In genomic region chr11:98448191-98448790, GRCm38 (mm10) we compare ENCODE assay signal across 10 mouse cellular contexts. TPM values are rescaled to one million over a fixed set of nuclear protein-coding genes. Genes with fewer than 3 reads are reported as not detected.
DNase-seq lines count a peak whose midpoint lies in the region; ATAC-seq and TF ChIP-seq lines count a peak whose summit lies in the region.
"Had no signal": no experiment of that assay in that cellular context is flagged by ENCODE, and none has a peak within 500 bp of the region (broad histone marks: within the 10 kb centered on the region; RNA-seq: fewer than 3 reads in every experiment).

No protein-coding gene starts in this region.

- H3K4me3 ChIP-seq in forebrain, embryonic 10.5 days, result peak overlapping the region; percentile 38; the same call in 1 of the 2 replicates
- H3K4me3 ChIP-seq in forebrain, embryonic 15.5 days, result no peak overlapping the region
- peak overlapping the region; percentile 61 to 78 for H3K4me3 ChIP-seq in ES-E14 (ENCODE audit: insufficient read depth in 1 of 2, low read depth in 1 of 2, low read length in 2 of 2, poor library complexity in 1 of 2, severe bottlenecking in 1 of 2)
- H3K4me3 ChIP-seq in kidney, embryonic 14.5 days (ENCODE audit: low read length), result peak overlapping the region; percentile 41
- peak overlapping the region; percentile 55 for H3K4me3 ChIP-seq in liver, postnatal 0 days (ENCODE audit: low read depth, low read length)
- H3K4me3 ChIP-seq: megakaryocyte, embryonic 14.5 days had no signal

- no peak overlapping the region for H3K27ac ChIP-seq in forebrain, embryonic 10.5 days
- no peak overlapping the region for H3K27ac ChIP-seq in forebrain, embryonic 15.5 days (replicated peaks)
- peak overlapping the region; percentile 68; the same call in 1 of the 2 replicates for H3K27ac ChIP-seq in ES-E14 (ENCODE audit: insufficient read depth, low read depth, low read length, poor library complexity, severe bottlenecking)
- H3K27ac ChIP-seq in kidney, embryonic 14.5 days (ENCODE audit: low read depth, low read length), result peak overlapping the region; percentile 93
- H3K27ac ChIP-seq in liver, postnatal 0 days (ENCODE audit: low read depth), result peak overlapping the region; percentile 89

- DNase-seq in forebrain, embryonic 10.5 days (ENCODE audit: extremely low spot score, low spot score), result no peak
- DNase-seq in ES-E14 (ENCODE audit: low read depth, low spot score), result no peak
- peak; percentile 76 for DNase-seq in liver, postnatal 0 days
- no peak for DNase-seq in T-cell, adult 2 months (ENCODE audit: low spot score)
- DNase-seq in cerebellum, adult 11-12 months, result no peak
- no peak for DNase-seq in layer of hippocampus, postnatal 14 days (ENCODE audit: low spot score in 2 of 2)
- DNase-seq: adrenal gland, postnatal 36 days had no signal

- no peak overlapping the region for H3K4me2 ChIP-seq in forebrain, embryonic 15.5 days (replicated peaks)
- peak overlapping the region; percentile 46 for H3K4me2 ChIP-seq in kidney, embryonic 14.5 days (replicated peaks; ENCODE audit: low read depth, low read length)
- peak overlapping the region; percentile 69 for H3K4me2 ChIP-seq in liver, postnatal 0 days (ENCODE audit: low read depth, low read length)

- no peak for ATAC-seq in forebrain, embryonic 15.5 days (replicated peaks)
- peak; percentile 24; the same call in 1 of the 2 replicates for ATAC-seq in kidney, embryonic 14.5 days (ENCODE audit: low FRiP score, low TSS enrichment)
- ATAC-seq in liver, postnatal 0 days, result peak; percentile 67

- TF ChIP-seq CTCF in liver, postnatal 0 days (IDR thresholded peaks at IDR 0.05; ENCODE audit: low read depth), result no peak

- no peaks in the 10 kb centered on the region for H3K36me3 ChIP-seq in forebrain, embryonic 10.5 days (replicated peaks)
- no peaks in the 10 kb centered on the region for H3K36me3 ChIP-seq in forebrain, embryonic 15.5 days
- H3K36me3 ChIP-seq in ES-E14 (ENCODE audit: control insufficient read depth, insufficient read depth, low read length, poor library complexity, severe bottlenecking), result peaks cover 32% of the 10 kb centered on the region
- H3K36me3 ChIP-seq in kidney, embryonic 14.5 days (ENCODE audit: control insufficient read depth, insufficient read depth, low read length), result peaks cover 17% of the 10 kb centered on the region; the same call in 1 of the 2 replicates
- 0 out of 2 replicates have a peak, but pooled peaks cover 6% of the 10 kb centered on the region for H3K36me3 ChIP-seq in liver, postnatal 0 days (replicated peaks; ENCODE audit: insufficient read depth, low read length)

- peaks cover 34% of the 10 kb centered on the region for H3K4me1 ChIP-seq in forebrain, embryonic 10.5 days
- H3K4me1 ChIP-seq in forebrain, embryonic 15.5 days, result 0 out of 2 replicates have a peak, but pooled peaks cover 6% of the 10 kb centered on the region
- H3K4me1 ChIP-seq in ES-E14 (ENCODE audit: control insufficient read depth in 2 of 2, insufficient read depth in 2 of 2, low read length in 2 of 2, poor library complexity in 1 of 2), result peaks cover 9 to 31% of the 10 kb centered on the region in 2 experiments
- peaks cover 12% of the 10 kb centered on the region for H3K4me1 ChIP-seq in kidney, embryonic 14.5 days (ENCODE audit: control insufficient read depth, insufficient read depth, low read length)
- peaks cover 3% of the 10 kb centered on the region; the same call in 1 of the 2 replicates for H3K4me1 ChIP-seq in liver, postnatal 0 days (ENCODE audit: insufficient read depth)

- peak; percentile 56; the same call in 1 of the 2 replicates for TF ChIP-seq EP300 in liver, postnatal 0 days (IDR thresholded peaks at IDR 0.05; ENCODE audit: low read depth)

- H3K27me3 ChIP-seq in forebrain, embryonic 10.5 days (ENCODE audit: poor library complexity, severe bottlenecking), result peaks cover 79% of the 10 kb centered on the region
- peaks cover 25% of the 10 kb centered on the region; the same call in 1 of the 2 replicates for H3K27me3 ChIP-seq in forebrain, embryonic 15.5 days
- peaks cover 14% of the 10 kb centered on the region; the same call in 1 of the 2 replicates for H3K27me3 ChIP-seq in kidney, embryonic 14.5 days (ENCODE audit: control insufficient read depth, insufficient read depth, low read length)
- peaks cover 16% of the 10 kb centered on the region; the same call in 1 of the 2 replicates for H3K27me3 ChIP-seq in liver, postnatal 0 days (ENCODE audit: insufficient read depth, low read length)

- H3K9ac ChIP-seq in forebrain, embryonic 15.5 days (replicated peaks), result no peak overlapping the region
- peak overlapping the region; percentile 71 for H3K9ac ChIP-seq in ES-E14 (ENCODE audit: insufficient read depth, low read depth, low read length, poor library complexity, severe bottlenecking)
- H3K9ac ChIP-seq in kidney, embryonic 14.5 days (ENCODE audit: low read depth, low read length), result peak overlapping the region; percentile 53; the same call in 1 of the 2 replicates
- peak overlapping the region; percentile 80 for H3K9ac ChIP-seq in liver, postnatal 0 days (replicated peaks)

- H3K9me3 ChIP-seq in forebrain, embryonic 10.5 days, result no peaks in the 10 kb centered on the region
- H3K9me3 ChIP-seq in forebrain, embryonic 15.5 days, result no peaks in the 10 kb centered on the region
- no peaks in the 10 kb centered on the region for H3K9me3 ChIP-seq in ES-E14 (ENCODE audit: control insufficient read depth, insufficient read depth, low read depth, low read length)
- H3K9me3 ChIP-seq in kidney, embryonic 14.5 days (ENCODE audit: control insufficient read depth, low read length), result no peaks in the 10 kb centered on the region
- no peaks in the 10 kb centered on the region for H3K9me3 ChIP-seq in liver, postnatal 0 days (ENCODE audit: low read length)

- in situ Hi-C loops in ES-E14 (cut with MboI; ENCODE audit: low sequenced_read_pairs in 2 of 2, unreplicated experiment in 2 of 2), result no loop called here

- WGBS in forebrain, embryonic 10.5 days, result 36% methylated on average over 13 of the region's 13 CpGs
- WGBS in forebrain, embryonic 15.5 days, result 53% methylated on average over 13 of the region's 13 CpGs
- 28% methylated on average over 13 of the region's 13 CpGs for WGBS in kidney, embryonic 14.5 days
- WGBS in liver, postnatal 0 days (ENCODE audit: insufficient replicate concordance), result 35% methylated on average over 13 of the region's 13 CpGs

TF ChIP-seq in ES-E14, 5 proteins besides CTCF, POLR2A, EP300 and RAD21:
- no peak for TF ChIP-seq CHD2 (IDR thresholded peaks at IDR 0.05; ENCODE audit: low read depth, low read length)
- TF ChIP-seq HCFC1 (IDR thresholded peaks at IDR 0.05; ENCODE audit: borderline replicate concordance, insufficient read depth, low read length), result no peak
- no peak for TF ChIP-seq ZNF384 (IDR thresholded peaks at IDR 0.05; ENCODE audit: low read depth, low read length)
- no peak for TF ChIP-seq ZC3H11A (IDR thresholded peaks at IDR 0.05; ENCODE audit: borderline replicate concordance, low read depth, low read length)
- TF ChIP-seq MAFK (IDR thresholded peaks at IDR 0.05; ENCODE audit: insufficient read depth, low read depth, low read length), result no peak

RNA-seq across cellular contexts. Expression of gene Grb7, which starts 2.1 kb away (rescaled TPM):
- polyA plus RNA-seq in forebrain, embryonic 10.5 days (2016; fragmentation: Nextera tagmentation; extraction: Ambion mirVana), result 4.1 and 5.6 TPM in 2 replicates
- polyA plus RNA-seq in forebrain, embryonic 15.5 days (2015; fragmentation: Nextera tagmentation; extraction: Ambion mirVana), result 0.42 and 0.61 TPM in 2 replicates
- total RNA-seq in ES-E14 (2012; rRNA removed), result 12.1 and 18.9 TPM in 2 replicates
- polyA plus RNA-seq in kidney, embryonic 14.5 days (2014; fragmentation: Nextera tagmentation; extraction: Ambion mirVana), result 52.3 and 66.8 TPM in 2 replicates
- 31.4 and 37.2 TPM in 2 replicates for polyA plus RNA-seq in liver, postnatal 0 days (2015; fragmentation: Nextera tagmentation; extraction: Ambion mirVana)
- 1 to 10 TPM; 1.1 to 1.6 TPM for total RNA-seq in layer of hippocampus, postnatal 14 days (2021)
- total RNA-seq: adrenal gland, postnatal 36 days had no signal

RNA-seq across cellular contexts. Expression of gene Mien1, which starts 9.5 kb away (rescaled TPM):
- 91.2 and 94.3 TPM in 2 replicates for polyA plus RNA-seq in forebrain, embryonic 10.5 days (2016; fragmentation: Nextera tagmentation; extraction: Ambion mirVana)
- 259 and 263 TPM in 2 replicates for polyA plus RNA-seq in forebrain, embryonic 15.5 days (2015; fragmentation: Nextera tagmentation; extraction: Ambion mirVana)
- 34.6 and 52.5 TPM in 2 replicates for total RNA-seq in ES-E14 (2012; rRNA removed)
- 83.8 and 101 TPM in 2 replicates for polyA plus RNA-seq in kidney, embryonic 14.5 days (2014; fragmentation: Nextera tagmentation; extraction: Ambion mirVana)
- 83.8 and 89.4 TPM in 2 replicates for polyA plus RNA-seq in liver, postnatal 0 days (2015; fragmentation: Nextera tagmentation; extraction: Ambion mirVana)
- total RNA-seq in layer of hippocampus, postnatal 14 days (2021), result 100 to 1,000 TPM in 1 of 2 experiments, 10 to 100 TPM in 1; 87.7 to 102 TPM

RNA-seq across cellular contexts. Expression of gene Erbb2, which starts 36.0 kb away (rescaled TPM):
- 18.9 and 21.9 TPM in 2 replicates for polyA plus RNA-seq in forebrain, embryonic 10.5 days (2016; fragmentation: Nextera tagmentation; extraction: Ambion mirVana)
- polyA plus RNA-seq in forebrain, embryonic 15.5 days (2015; fragmentation: Nextera tagmentation; extraction: Ambion mirVana), result 6.1 and 6.2 TPM in 2 replicates
- 13.2 and 24.4 TPM in 2 replicates for total RNA-seq in ES-E14 (2012; rRNA removed)
- polyA plus RNA-seq in kidney, embryonic 14.5 days (2014; fragmentation: Nextera tagmentation; extraction: Ambion mirVana), result 35.5 and 54.1 TPM in 2 replicates
- polyA plus RNA-seq in liver, postnatal 0 days (2015; fragmentation: Nextera tagmentation; extraction: Ambion mirVana), result 1.0 and 1.2 TPM in 2 replicates
- total RNA-seq in layer of hippocampus, postnatal 14 days (2021), result 1 to 10 TPM; 2.4 to 2.9 TPM

RNA-seq across cellular contexts. Expression of gene Pgap3, which starts 48.0 kb away (rescaled TPM):
- 10.0 and 10.1 TPM in 2 replicates for polyA plus RNA-seq in forebrain, embryonic 10.5 days (2016; fragmentation: Nextera tagmentation; extraction: Ambion mirVana)
- polyA plus RNA-seq in forebrain, embryonic 15.5 days (2015; fragmentation: Nextera tagmentation; extraction: Ambion mirVana), result 6.5 and 7.7 TPM in 2 replicates
- 7.4 and 10.2 TPM in 2 replicates for total RNA-seq in ES-E14 (2012; rRNA removed)
- polyA plus RNA-seq in kidney, embryonic 14.5 days (2014; fragmentation: Nextera tagmentation; extraction: Ambion mirVana), result 10.7 and 14.8 TPM in 2 replicates
- polyA plus RNA-seq in liver, postnatal 0 days (2015; fragmentation: Nextera tagmentation; extraction: Ambion mirVana), result 2.5 and 3.0 TPM in 2 replicates
- total RNA-seq in layer of hippocampus, postnatal 14 days (2021), result 10 to 100 TPM; 10.0 to 10.1 TPM

Comparison
In these comparisons a context has a peak if more than half of its experiments do, and no peak if none do; other contexts are left out.
1. H3K27ac ChIP-seq: peak in ES-E14 (single experiment), kidney, embryonic 14.5 days (single experiment) and liver, postnatal 0 days (single experiment); none in forebrain, embryonic 10.5 days (single experiment) and forebrain, embryonic 15.5 days (single experiment).